Mouse (Mus musculus): ENCODE data around the gene Gm4871. TPM values are rescaled to one million over a fixed set of nuclear protein-coding genes. Genes with fewer than 3 reads are reported as not detected.
A peak's percentile ranks its signal among the peaks of the same experiment; 100 is the strongest.

Gene Gm4871
- polyA plus RNA-seq, 1 experiment from 2014 or later = not detected

DNA sequence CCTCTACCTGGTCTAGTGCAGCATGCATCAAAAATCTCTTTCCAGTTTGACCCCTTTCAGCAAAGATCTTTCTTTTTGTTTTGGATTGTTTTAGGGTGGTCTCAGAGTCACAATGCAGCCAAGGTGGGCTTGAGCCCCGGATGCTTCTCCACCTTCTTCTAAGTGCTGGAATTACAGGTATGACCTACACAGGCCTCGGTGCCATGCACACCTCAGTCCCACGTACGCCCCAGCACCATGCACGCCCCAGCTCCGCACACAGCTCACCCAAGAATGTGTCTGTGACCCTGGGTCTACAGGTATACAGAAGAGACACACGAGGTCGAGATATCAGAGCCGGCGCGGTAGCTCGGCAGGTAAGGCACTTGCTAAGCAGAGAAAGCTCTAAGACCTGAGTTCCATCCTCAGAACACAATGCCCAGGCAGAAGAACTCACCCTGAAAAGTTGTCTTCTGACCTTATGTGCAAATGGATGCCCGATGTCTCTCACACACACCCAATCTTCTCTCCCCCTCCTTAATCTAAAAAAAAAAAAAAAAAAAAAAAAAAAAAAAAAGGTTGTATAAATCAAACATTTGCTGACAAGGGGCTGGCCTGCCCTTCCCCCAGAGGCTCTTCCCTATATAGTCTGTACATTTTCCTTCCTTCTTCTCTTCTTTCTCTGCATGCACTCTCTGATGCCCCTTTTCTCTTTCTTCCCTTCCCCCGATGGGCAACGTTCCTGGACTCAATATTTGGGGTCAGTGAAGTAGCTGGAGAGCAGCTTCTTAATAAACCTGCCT, 23.5 kb downstream of the Gm4871 start:
- H3K4me3 ChIP-seq (replicated peaks; ENCODE audit: low read depth, low read length) = no peak overlapping the region
- no peaks in the 10 kb centered on the region for H3K27me3 ChIP-seq (ENCODE audit: control insufficient read depth, insufficient read depth, low read length)
- DNase-seq (no peak), ATAC-seq (ENCODE audit: low FRiP score, low TSS enrichment) (no peak)
- no peak overlapping the region for H3K27ac ChIP-seq (replicated peaks; ENCODE audit: low read depth, low read length)
- H3K9ac ChIP-seq (replicated peaks; ENCODE audit: low read length) = no peak overlapping the region
- no peaks in the 10 kb centered on the region for H3K36me3 ChIP-seq (ENCODE audit: control insufficient read depth, insufficient read depth, low read length)
- H3K4me2 ChIP-seq (ENCODE audit: low read length) = no peak overlapping the region
- H3K4me1 ChIP-seq (ENCODE audit: control insufficient read depth, insufficient read depth, low read length) = no peaks in the 10 kb centered on the region
- H3K9me3 ChIP-seq (ENCODE audit: control insufficient read depth, low read length) = no peaks in the 10 kb centered on the region
- 91% methylated on average over 15 of the region's 15 CpGs for WGBS

DNA sequence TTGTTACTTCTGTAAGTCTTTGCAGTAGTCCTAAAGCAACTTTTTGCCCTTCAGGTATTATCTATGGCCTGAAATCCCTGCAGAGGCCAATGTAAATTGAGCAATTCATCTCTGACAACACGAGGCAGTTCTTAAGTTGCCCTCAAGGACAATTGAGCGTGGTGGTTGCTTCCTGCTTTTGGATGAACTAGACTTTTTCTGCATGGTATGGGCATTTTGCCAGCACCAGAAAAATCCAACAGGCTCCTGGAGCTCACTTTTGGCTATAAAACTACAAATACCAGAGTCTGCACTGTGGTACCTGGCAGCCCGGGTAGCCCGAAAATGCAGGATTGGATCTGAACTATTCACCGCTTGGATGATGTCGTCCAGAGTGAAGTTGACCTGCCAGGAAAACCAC, 27.0 kb downstream of the Gm4871 start:
- Histone ChIP-seq H3K4me2 (ENCODE audit: low read length) (no peak overlapping the region), H3K4me1 (ENCODE audit: control insufficient read depth, insufficient read depth, low read length) (no peaks in the 10 kb centered on the region), H3K9ac (replicated peaks; ENCODE audit: low read length) (no peak overlapping the region), H3K27me3 (ENCODE audit: control insufficient read depth, insufficient read depth, low read length) (no peaks in the 10 kb centered on the region), H3K36me3 (ENCODE audit: control insufficient read depth, insufficient read depth, low read length) (no peaks in the 10 kb centered on the region), H3K27ac (replicated peaks; ENCODE audit: low read depth, low read length) (no peak overlapping the region), H3K9me3 (ENCODE audit: control insufficient read depth, low read length) (no peaks in the 10 kb centered on the region), H3K4me3 (replicated peaks; ENCODE audit: low read depth, low read length) (no peak overlapping the region)
- 89% methylated on average over 6 of the region's 6 CpGs for WGBS
- ATAC-seq (ENCODE audit: low FRiP score, low TSS enrichment) = no peak
- no peak for DNase-seq

DNA sequence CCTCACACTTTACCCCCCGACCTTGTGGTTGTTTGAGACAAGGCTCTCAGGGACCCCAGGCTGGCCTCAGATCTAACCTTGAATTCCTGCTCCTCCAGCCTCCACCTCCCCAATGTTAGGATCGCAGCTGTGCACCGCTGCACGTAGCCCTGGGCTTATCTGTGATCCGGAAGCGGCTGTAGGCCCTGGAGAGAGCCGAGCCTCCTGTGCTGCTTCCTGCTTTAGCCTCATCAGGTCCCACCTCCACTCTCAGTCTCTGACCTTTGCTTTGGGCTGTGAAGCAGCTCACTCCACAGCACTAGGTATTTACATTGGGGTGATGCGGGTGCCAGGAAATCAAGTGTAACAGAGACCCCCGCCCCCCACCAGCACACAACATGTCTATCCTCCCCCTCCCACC, 28.1 kb downstream of the Gm4871 start:
- H3K4me1 ChIP-seq (ENCODE audit: control insufficient read depth, insufficient read depth, low read length) = no peaks in the 10 kb centered on the region
- H3K4me3 ChIP-seq (replicated peaks; ENCODE audit: low read depth, low read length) = no peak overlapping the region
- no peak overlapping the region for H3K4me2 ChIP-seq (ENCODE audit: low read length)
- no peaks in the 10 kb centered on the region for H3K36me3 ChIP-seq (ENCODE audit: control insufficient read depth, insufficient read depth, low read length)
- no peak for DNase-seq
- no peak for ATAC-seq (ENCODE audit: low FRiP score, low TSS enrichment)
- H3K9ac ChIP-seq (replicated peaks; ENCODE audit: low read length) = no peak overlapping the region
- H3K9me3 ChIP-seq (ENCODE audit: control insufficient read depth, low read length) = no peaks in the 10 kb centered on the region
- 87% methylated on average over 9 of the region's 9 CpGs for WGBS
- H3K27ac ChIP-seq (replicated peaks; ENCODE audit: low read depth, low read length) = no peak overlapping the region
- H3K27me3 ChIP-seq (ENCODE audit: control insufficient read depth, insufficient read depth, low read length) = no peaks in the 10 kb centered on the region

DNA sequence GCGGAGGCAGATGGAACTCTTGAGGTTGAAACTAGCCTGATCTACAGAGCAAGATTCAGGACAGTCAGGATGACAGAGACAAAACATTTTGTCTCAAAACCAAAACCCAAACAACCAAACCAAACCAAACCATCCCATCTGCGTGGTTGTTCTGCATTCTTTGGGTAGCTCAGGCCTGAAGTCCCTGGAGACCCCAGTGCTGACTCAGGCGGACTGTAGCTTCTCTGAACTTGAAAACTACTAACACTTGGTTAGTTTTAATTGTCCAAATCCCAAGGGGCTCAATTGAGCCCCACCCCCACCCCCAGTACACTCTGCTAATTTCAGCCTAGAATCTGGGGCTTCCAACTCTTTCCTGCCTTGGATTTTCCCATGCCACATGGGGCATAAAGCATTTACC, 29.2 kb downstream of the Gm4871 start:
- ATAC-seq (ENCODE audit: low FRiP score, low TSS enrichment) (no peak), DNase-seq (no peak)
- WGBS = 83% methylated on average over 3 of the region's 3 CpGs
- Histone ChIP-seq H3K9ac (replicated peaks; ENCODE audit: low read length) (no peak overlapping the region), H3K4me1 (ENCODE audit: control insufficient read depth, insufficient read depth, low read length) (no peaks in the 10 kb centered on the region), H3K27me3 (ENCODE audit: control insufficient read depth, insufficient read depth, low read length) (no peaks in the 10 kb centered on the region), H3K4me2 (ENCODE audit: low read length) (no peak overlapping the region), H3K36me3 (ENCODE audit: control insufficient read depth, insufficient read depth, low read length) (no peaks in the 10 kb centered on the region), H3K9me3 (ENCODE audit: control insufficient read depth, low read length) (no peaks in the 10 kb centered on the region), H3K4me3 (replicated peaks; ENCODE audit: low read depth, low read length) (no peak overlapping the region), H3K27ac (replicated peaks; ENCODE audit: low read depth, low read length) (no peak overlapping the region)

GRCm38 (mm10) chr5:144998491-144998890, 34.1 kb downstream of the Gm4871 start:
- Histone ChIP-seq H3K4me3 (replicated peaks; ENCODE audit: low read depth, low read length) (no peak overlapping the region), H3K27ac (replicated peaks; ENCODE audit: low read depth, low read length) (no peak overlapping the region), H3K4me2 (ENCODE audit: low read length) (no peak overlapping the region), H3K27me3 (ENCODE audit: control insufficient read depth, insufficient read depth, low read length) (no peaks in the 10 kb centered on the region), H3K4me1 (ENCODE audit: control insufficient read depth, insufficient read depth, low read length) (no peaks in the 10 kb centered on the region), H3K9ac (replicated peaks; ENCODE audit: low read length) (no peak overlapping the region), H3K36me3 (ENCODE audit: control insufficient read depth, insufficient read depth, low read length) (no peaks in the 10 kb centered on the region), H3K9me3 (ENCODE audit: control insufficient read depth, low read length) (no peaks in the 10 kb centered on the region)
- ATAC-seq (ENCODE audit: low FRiP score, low TSS enrichment) (no peak), DNase-seq (peak; percentile 5)
- WGBS = 24% methylated on average over 2 of the region's 2 CpGs

DNA sequence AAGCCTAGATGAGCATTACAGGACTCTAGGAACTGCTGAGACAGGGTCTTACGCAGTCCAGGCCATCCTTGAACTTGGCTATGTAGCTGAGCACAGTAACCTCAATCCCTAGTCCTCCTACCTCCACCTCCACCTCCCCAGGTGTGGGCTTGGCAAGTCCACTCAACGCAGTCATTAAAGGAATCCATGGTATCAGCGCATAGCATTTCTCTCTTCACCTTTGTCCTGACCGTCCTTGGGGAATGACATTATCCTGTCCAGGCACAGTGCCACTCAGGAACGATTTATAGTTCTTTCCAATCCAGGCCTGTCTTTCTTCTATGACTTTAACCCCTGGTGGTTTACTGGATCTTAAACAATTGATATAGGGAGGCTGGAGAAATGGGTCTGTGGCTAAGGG, 42.1 kb downstream of the Gm4871 start:
- Histone ChIP-seq H3K4me3 (replicated peaks; ENCODE audit: low read depth, low read length) (no peak overlapping the region), H3K27ac (replicated peaks; ENCODE audit: low read depth, low read length) (no peak overlapping the region), H3K4me2 (ENCODE audit: low read length) (no peak overlapping the region), H3K9me3 (ENCODE audit: control insufficient read depth, low read length) (no peaks in the 10 kb centered on the region), H3K9ac (replicated peaks; ENCODE audit: low read length) (no peak overlapping the region), H3K27me3 (ENCODE audit: control insufficient read depth, insufficient read depth, low read length) (no peaks in the 10 kb centered on the region), H3K4me1 (ENCODE audit: control insufficient read depth, insufficient read depth, low read length) (no peaks in the 10 kb centered on the region), H3K36me3 (ENCODE audit: control insufficient read depth, insufficient read depth, low read length) (no peaks in the 10 kb centered on the region)
- DNase-seq (no peak), ATAC-seq (ENCODE audit: low FRiP score, low TSS enrichment) (no peak)
- 84% methylated on average over 5 of the region's 5 CpGs for WGBS

GRCm38 (mm10) chr5:144990051-144990450, 42.5 kb downstream of the Gm4871 start:
- no peaks in the 10 kb centered on the region for H3K27me3 ChIP-seq (ENCODE audit: control insufficient read depth, insufficient read depth, low read length)
- 59% methylated on average over 2 of the region's 2 CpGs for whole genome bisulfite sequencing

GRCm38 (mm10) chr5:144989061-144989405, 43.5 kb downstream of the Gm4871 start:
- Histone ChIP-seq H3K27ac (replicated peaks; ENCODE audit: low read depth, low read length) (no peak overlapping the region), H3K9me3 (ENCODE audit: control insufficient read depth, low read length) (no peaks in the 10 kb centered on the region), H3K4me3 (replicated peaks; ENCODE audit: low read depth, low read length) (no peak overlapping the region), H3K4me1 (ENCODE audit: control insufficient read depth, insufficient read depth, low read length) (no peaks in the 10 kb centered on the region), H3K4me2 (ENCODE audit: low read length) (no peak overlapping the region), H3K36me3 (ENCODE audit: control insufficient read depth, insufficient read depth, low read length) (no peaks in the 10 kb centered on the region), H3K27me3 (ENCODE audit: control insufficient read depth, insufficient read depth, low read length) (no peaks in the 10 kb centered on the region), H3K9ac (replicated peaks; ENCODE audit: low read length) (no peak overlapping the region)
- DNase-seq (peak; percentile 54), ATAC-seq (ENCODE audit: low FRiP score, low TSS enrichment) (no peak)
- WGBS = 84% methylated on average over 4 of the region's 4 CpGs

More at GRCm38 (mm10) chr5:144990051-144990450, 42.5 kb downstream of the Gm4871 start:
- Histone ChIP-seq H3K4me3 (replicated peaks; ENCODE audit: low read depth, low read length) (no peak overlapping the region), H3K9me3 (ENCODE audit: control insufficient read depth, low read length) (no peaks in the 10 kb centered on the region), H3K4me1 (ENCODE audit: control insufficient read depth, insufficient read depth, low read length) (no peaks in the 10 kb centered on the region), H3K9ac (replicated peaks; ENCODE audit: low read length) (no peak overlapping the region), H3K27ac (replicated peaks; ENCODE audit: low read depth, low read length) (no peak overlapping the region), H3K36me3 (ENCODE audit: control insufficient read depth, insufficient read depth, low read length) (no peaks in the 10 kb centered on the region), H3K4me2 (ENCODE audit: low read length) (no peak overlapping the region)
- DNase-seq (no peak), ATAC-seq (ENCODE audit: low FRiP score, low TSS enrichment) (no peak)

- 61% methylated on average over 9 of the region's 9 CpGs for WGBS
- Histone ChIP-seq H3K4me2 (ENCODE audit: low read length) (no peak overlapping the region), H3K4me3 (replicated peaks; ENCODE audit: low read depth, low read length) (no peak overlapping the region), H3K27ac (replicated peaks; ENCODE audit: low read depth, low read length) (no peak overlapping the region), H3K4me1 (ENCODE audit: control insufficient read depth, insufficient read depth, low read length) (no peaks in the 10 kb centered on the region), H3K9ac (replicated peaks; ENCODE audit: low read length) (no peak overlapping the region), H3K9me3 (ENCODE audit: control insufficient read depth, low read length) (no peaks in the 10 kb centered on the region), H3K36me3 (ENCODE audit: control insufficient read depth, insufficient read depth, low read length) (no peaks in the 10 kb centered on the region), H3K27me3 (ENCODE audit: control insufficient read depth, insufficient read depth, low read length) (no peaks in the 10 kb centered on the region)
- DNase-seq (peak; percentile 81), ATAC-seq (ENCODE audit: low FRiP score, low TSS enrichment) (no peak)
Observed at GRCm38 (mm10) chr5:144988340-144989060, 44.1 kb downstream of the Gm4871 start.
